Mouse (Mus musculus): Measurements from ENCODE around the gene Fam210b. TPM values are rescaled to one million over a fixed set of nuclear protein-coding genes. Genes with fewer than 3 reads are reported as not detected.
"Not testable (repeated sequence)": the region's sequence is repeated elsewhere in the genome, so short reads cannot be mapped to it uniquely, and the experiment has no call there.

The Fam210b gene
- total RNA-seq (2021), result 1 to 10 TPM; 7.2 to 9.1 TPM

DNA sequence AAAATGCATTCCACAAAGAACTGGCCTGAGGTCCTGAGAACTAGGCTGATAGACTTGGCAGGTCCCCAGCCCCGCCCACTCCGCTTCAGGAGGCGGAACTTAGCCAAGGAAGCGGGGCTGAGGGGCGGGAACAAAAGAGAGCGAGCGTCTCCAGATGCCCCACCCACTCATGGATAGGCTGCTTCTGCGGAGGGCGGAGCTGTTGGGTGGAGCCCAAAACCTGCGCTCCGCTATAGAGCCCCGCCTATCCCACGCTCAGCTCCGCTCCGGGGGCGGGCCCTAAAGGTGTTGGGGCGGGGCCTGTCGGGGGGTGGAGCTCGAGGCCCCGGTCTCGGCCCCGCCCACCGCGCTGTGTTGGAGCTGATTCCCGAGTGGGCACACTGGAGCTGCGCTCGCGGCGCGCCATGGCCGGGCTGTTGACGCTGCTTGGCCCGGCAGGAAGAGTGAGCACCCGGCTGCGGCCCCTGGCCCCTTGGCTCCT, at the start of gene Fam210b:
Fam210b (plus strand) TSS at position 308 of the 481 bp plus-strand sequence.
- DNase-seq, result peak; percentile 98
- intact Hi-C loops (cut with DNase I), result no loop called here

DNA sequence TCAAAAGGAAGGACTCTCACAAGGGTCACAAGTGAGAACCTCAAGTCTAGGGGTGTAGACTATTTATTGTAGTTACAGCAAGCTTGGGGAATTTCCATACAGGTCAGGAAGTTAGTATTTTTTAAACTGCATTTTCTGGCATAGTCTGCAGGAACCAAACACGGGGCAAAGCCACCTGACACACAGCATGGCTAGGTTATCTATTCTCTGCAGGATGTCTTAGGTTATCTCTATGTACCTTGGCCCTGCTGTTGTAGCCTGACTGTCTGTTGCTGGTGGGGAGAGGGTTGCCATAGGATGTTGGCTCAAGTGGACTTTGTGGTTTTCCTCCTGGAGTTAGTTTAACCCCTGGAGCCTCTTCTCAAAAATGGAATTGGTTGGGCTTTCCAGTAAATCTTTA, 47.3 kb upstream of the Fam210b start:
- intact Hi-C loops (cut with DNase I), result no loop called here
- no peak for DNase-seq

DNA sequence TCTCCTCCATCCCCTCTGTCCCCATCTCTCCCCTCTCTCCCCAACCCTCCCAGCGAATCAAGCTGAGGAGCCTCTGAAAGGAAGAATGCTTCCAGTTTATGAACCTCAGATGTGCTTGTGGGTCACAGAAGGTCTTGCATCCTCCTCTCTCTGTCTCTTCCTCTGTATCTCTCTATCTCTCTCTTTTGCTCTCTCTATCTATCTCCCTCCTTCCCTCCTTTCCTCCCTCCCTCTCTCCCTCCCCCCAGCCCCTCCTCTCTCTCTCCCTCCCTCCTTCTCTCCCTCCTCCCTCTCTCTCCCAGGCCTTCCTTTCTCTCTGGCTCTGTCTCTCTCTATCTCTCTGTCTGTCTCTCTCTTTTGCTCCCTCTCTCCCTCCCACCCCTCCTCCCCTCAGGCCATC, 46.8 kb upstream of the Fam210b start:
- no peak for DNase-seq
- intact Hi-C loops (cut with DNase I), result no loop called here

DNA sequence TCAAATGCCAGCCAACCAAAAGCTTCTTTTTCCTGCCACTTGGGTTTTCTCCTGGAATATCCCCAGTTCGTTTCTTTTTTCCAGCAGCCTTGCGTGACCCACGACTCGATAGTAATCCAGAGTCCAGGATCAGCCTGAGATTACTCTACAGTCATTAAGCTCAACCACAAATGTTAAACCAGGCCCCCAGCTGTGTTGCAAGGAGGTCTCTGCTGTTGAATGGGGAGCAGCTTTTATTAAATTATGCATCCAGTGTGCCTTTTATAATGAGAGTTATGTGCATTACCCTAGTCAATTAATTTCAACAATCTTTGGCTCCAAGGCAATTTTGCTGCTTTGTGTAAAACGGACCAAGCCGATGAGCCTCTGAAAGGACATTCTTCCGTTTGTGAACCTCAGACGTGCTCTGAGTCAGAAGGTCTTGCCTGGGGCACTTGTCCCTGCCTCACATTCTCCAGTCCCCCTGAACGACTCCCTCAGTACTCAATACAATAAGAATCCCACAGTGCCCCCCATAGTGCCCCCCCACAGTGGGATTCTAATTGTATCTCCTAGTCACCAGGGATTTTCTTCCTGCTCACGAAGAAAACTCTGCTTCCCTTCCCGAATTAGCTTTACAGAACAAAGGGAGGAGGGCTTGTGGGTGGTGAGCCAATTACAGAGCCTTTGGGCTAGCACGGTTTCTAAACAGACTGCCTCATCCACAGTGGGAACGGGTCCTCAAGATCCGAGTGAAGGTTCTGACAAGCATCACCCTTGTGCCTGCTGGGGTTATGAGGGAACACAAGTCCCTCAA, 46.0 kb upstream of the Fam210b start:
- DNase-seq, result no peak
- intact Hi-C loops (cut with DNase I), result no loop called here

DNA sequence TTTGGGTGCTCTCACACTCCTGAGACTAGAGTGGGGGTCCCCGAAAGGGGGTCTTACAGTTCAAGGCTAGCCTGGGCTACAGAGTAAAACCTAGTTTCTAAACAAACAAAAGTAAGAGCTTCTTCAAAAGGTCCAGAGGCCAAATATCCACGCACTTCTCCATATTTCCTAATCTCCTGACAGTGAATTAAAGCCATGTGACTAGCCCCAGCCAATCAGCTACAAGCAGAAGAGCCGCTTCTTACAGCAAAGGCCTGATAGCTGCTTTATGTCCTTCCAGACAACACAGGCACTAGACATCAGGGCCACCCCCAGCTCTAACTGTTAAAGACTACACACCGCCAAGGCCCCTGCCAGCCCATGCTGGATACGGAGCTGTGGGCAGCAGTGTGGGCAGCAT, 43.0 kb upstream of the Fam210b start:
- intact Hi-C loops (cut with DNase I), result no loop called here
- DNase-seq, result no peak

DNA sequence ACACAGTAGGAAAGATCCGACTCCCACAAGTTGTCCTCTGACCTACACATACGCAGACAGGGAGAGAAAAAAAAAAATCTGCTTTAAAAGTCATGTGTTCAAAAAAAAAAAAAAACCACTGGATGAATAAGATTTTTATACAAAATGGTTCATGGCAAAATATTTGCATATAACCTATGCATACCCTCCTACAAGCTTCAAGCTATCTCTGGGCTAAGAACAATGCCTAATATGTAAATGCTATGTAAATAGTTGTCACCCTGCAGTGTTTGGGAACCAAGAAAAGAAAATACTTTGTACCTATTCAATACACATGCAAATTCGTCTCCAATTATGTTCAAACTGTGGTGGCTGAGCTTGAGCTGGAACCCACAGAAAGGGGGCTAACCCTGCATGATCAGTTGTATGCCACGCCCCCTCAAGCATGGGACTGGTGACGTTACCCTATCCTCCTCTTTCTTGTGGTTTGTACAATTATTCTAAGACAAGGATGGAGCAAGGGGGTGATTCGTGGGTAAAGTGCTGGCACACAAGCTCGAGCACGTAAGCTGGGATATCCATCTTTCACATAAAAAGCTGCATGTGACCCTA, 41.2 kb upstream of the Fam210b start:
- intact Hi-C loops (cut with DNase I), result no loop called here

DNA sequence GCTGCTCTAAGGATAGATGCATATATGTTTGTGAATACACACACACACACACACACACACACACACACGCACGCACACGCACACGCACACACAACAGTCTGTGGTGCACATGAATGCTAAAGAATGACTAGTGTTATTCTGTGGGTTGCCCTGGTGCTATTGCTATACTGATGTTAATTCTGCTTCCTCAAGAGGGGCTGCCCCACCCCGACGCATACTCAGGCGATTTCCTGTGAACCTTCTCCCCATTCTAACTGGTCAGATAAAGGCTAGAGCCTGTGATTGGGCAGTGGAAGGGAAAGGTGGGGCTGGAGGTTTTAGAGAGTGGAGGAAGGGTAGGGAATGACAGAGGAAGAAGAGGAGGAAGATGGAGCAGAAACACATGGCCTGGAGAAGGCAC, 39.8 kb upstream of the Fam210b start:
- DNase-seq; intact Hi-C loops (cut with DNase I): not testable (repeated sequence)

More for the DNA sequence above, 41.2 kb upstream of the Fam210b start:
- no peak for DNase-seq

DNA sequence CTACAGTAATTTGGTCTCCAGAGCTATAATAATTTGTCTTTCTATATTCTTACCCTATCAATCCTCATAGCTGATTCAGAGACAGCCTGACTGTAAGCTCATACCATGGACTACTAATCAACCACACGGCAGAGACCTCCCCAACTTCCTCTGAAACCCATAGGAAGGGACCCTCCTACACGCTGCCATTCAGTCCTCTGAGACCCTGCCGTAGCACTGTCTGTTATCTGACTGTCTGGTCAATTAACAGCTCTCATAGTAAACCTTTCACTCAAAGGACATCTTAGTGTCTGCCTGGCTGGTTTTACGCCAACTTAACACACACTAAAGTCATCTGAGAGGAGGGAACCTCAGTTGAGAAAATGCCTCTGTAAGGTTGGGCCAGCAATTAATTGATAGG, 38.8 kb upstream of the Fam210b start:
- no peak for DNase-seq
- intact Hi-C loops (cut with DNase I), result no loop called here

DNA sequence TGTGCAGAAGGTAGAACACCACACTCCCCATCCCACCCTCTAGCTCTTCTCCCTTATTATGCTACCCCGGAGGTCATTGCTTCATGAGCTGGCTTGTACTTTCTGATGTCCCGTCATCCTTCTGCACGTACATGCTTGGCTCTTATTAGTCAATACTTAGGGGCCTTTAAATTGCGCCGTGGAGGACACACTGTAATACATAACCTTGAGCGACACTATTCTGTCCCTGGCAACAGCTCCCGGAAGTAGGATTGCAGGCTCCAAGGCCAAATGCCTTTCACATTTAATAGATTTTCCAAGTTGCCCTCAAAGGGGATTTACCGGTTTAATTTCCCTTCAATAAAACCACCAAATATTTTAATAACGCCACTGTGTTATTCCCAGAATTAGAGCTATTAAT, 33.6 kb upstream of the Fam210b start:
- DNase-seq, result no peak
- intact Hi-C loops (cut with DNase I), result no loop called here

DNA sequence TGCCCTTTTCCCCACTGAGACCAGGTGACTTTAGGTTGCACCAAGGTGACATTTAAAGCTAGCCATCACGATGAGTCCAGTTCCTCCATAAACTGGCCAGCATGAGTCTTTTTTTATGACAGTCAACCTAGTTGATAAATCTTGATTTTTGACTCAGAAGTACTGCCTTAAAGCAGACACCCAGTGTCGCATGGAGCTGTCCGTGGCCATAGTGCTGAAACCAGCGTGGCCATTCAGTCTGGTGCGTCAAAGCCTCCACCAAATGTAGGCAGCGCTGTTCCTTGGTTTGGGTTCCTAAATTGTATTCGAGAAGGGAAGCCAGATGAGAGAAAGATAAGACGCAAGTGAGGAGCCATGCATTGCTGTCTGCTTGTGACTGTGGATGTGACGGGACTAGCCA, 24.5 kb upstream of the Fam210b start:
- intact Hi-C loops (cut with DNase I), result no loop called here
- peak; percentile 70 to 84 for DNase-seq

DNA sequence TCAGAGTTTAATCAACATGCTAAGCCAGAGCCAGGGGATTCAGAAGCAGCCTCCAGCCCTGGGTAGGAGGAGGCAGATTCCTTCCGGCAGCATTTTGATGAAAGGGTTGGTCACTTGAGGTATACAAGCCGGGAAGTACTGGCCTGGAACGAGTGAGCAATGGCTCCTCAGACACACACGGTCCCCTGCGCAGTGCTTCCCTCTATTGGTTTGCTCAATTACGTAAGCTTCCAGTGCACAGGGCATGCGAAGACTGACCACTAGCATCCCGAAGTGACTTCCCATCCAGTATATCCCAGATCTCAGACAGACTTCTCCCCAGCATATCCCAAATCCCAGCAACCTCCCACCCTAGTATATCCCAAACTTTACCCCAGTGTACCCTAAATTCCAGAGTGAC, 17.1 kb upstream of the Fam210b start:
- DNase-seq, result no peak
- intact Hi-C loops (cut with DNase I), result loop anchor here (2.0 kb wide), 1 partner anchor 79 kb away; the partner anchor contains the start of gene Mc3r

DNA sequence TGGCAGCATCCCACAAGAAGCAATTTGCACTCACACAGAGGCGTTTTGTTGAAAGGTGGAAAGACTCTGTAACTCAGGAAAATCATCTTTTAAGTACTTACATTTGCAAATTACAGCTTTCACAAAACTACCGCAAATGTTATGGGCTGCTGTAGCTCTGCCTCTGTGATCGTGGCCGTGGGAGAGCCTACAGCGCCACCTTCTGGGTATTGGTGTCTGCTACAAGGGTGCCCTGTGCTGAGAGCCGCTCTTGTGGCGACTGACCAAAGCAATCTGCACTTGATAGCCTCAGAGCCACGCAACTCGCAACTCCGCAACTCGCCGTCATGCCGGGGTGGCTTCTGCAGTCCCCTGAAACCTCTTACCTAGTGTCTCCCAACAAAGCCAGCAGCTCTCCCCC, 16.2 kb upstream of the Fam210b start:
- intact Hi-C loops (cut with DNase I), result loop anchor here (1.0 to 2.0 kb wide), 2 partner anchors 80 to 102 kb away; partner anchors contain the start of gene Mc3r
- DNase-seq, result peak; percentile 39 to 60

DNA sequence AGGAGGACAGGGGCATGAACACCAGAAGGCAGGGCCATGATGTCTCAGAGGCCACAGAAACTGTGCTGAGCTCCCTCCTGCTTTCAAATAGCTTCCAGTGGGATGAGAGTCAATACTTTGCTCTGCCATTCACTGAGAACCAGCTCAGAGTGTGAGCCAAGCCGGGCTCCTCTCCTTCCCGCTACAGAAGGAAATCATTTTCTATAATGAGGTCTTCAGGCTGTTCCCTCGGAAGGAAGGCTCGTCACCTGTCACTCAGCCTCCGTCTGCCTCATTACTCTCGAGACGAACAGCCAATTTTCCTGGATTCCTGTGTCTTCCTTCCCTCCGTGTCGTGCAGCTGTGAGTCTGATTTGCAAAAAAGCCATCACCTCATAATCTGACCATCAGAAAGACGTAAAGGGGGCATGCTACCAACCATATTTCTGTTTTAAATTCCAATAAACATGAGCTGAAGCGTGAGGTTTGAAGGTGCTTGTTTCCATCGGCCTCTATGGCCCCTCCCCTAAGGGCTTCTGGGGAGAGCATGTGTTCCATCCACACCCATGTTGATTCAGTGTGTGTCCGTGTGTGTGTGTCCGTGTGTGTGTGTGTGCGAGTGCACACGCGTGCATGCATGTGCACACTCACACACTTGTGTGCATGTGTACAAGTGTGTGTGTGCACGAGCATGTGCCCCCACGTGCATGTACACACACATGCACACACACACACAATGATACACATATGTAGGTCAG, 7.0 kb upstream of the Fam210b start:
- intact Hi-C loops (cut with DNase I), result no loop called here
- DNase-seq, result no peak

DNA sequence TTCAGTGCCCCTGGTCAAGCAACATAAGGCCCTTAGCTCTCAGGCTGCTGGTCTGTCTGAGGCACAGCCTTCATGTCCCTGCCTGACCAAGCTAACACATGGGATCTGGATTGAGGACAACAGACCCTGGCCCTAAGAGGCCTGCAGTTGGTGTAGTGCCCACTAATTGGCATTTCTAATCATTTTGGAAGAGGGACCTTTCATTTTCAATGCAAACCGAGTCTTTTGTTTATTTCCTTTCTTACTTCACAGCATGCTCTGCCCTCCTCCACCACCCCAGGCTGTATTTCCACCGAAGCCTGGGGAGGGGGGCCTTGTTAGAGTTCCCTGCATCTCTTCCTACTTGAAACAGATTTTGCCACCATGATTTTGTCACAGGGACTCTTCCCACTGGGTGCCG, 4.4 kb upstream of the Fam210b start:
- intact Hi-C loops (cut with DNase I), result no loop called here
- no peak for DNase-seq

DNA sequence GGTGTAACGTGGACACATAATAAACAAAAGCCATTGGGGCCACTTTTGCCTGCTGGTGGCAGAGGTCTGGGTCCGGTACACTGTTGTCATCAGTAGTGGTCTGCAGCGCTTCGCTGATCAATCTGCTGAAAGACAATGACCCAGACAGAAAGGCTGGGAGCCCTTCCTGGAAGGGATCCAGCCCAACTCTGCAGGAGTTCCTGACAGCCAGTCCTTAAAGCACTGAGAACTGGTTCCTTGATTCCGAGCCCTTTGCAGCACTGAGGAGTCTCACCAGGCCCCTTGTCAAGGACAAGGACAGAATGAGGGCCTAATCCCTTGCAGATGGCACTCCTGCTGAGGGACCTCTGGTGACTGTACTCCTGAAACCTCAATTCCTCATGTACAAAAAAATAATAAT, 3.8 kb upstream of the Fam210b start:
- no peak for DNase-seq
- intact Hi-C loops (cut with DNase I), result no loop called here

DNA sequence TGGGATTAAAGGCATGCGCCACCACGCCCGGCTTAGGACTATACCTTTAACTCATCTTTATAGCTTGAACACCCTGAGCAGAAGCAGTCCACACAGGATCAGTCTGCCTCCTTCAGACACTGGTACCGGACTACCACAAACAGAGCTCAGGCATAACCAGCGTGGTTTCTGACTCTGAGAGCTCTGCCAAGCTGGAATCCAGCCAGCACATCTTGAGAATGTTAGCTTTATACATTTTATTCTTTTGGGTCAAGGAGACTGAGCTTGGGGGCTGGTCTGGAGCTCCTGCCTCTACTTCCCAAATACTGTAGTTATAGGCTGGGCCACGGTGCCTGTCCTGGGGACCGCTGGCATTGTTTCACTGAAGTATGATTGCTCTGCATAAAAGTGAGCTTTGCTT, 1.6 kb upstream of the Fam210b start:
- DNase-seq, result no peak
- intact Hi-C loops (cut with DNase I), result no loop called here

DNA sequence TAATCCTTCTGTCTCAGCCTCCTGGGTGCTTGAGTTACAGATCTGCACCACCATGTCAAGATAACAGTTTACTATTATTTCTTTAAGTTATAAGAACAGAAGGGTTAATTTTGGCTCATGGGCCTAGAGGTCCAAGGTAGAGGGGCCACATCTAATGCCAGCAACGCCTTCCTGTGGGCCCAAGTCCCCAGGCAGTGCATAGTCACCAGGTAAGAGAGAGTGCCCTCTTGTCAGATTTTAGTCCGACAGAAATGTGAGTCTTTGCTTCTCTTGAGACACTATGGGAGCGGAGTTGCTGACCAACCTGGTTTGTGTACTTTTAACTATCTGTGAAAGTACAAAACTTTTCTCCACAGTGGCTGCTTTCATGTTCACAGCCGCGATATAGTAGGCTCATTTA, 696 bp upstream of the Fam210b start:
- intact Hi-C loops (cut with DNase I), result no loop called here

DNA sequence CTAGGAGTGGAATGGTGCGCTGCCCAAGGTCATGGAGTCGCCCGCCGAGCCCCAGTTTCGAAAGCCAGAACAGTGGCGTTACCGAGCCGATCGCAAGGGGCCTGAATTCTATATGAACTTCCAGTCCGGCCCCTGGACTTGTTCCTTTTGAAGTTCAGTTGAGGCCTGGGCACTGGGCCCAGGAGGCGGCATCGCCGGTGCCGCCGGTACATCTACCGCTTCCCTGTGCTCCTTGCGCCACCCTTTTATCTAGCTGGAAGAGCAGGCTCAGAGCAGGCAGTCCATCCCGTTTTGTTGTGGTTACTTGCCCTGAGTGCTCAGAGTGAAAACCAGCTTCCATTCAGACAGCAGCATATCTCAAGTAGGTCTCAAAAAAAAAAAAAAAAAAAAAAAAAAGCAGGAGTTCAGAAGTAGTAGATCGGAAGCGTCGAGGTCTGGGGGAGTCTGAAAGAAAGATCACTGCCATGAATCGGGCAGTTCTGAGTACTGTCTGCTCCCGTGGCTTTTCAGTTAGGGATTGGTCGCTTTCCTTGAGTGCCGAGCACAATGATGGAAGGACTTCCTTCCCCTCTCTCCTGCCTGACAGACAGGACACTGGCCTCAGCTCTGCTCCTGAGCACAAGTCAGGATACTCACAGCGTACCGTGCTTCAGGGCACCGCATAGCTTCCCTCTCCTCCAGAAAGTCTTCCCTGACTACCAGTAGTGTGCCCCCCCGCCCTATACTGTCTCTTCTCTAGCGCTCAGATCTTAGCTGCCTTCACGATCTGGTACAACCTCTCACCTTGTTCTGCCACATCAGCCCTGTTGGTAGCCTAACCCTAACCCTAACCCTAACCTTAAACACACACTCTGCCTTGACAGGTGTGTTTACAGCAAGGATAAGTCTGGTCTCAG, 917 bp downstream of the Fam210b start:
- intact Hi-C loops (cut with DNase I), result no loop called here
- peak; percentile 50 to 54 for DNase-seq

More for the DNA sequence above, 696 bp upstream of the Fam210b start:
- no peak for DNase-seq

DNA sequence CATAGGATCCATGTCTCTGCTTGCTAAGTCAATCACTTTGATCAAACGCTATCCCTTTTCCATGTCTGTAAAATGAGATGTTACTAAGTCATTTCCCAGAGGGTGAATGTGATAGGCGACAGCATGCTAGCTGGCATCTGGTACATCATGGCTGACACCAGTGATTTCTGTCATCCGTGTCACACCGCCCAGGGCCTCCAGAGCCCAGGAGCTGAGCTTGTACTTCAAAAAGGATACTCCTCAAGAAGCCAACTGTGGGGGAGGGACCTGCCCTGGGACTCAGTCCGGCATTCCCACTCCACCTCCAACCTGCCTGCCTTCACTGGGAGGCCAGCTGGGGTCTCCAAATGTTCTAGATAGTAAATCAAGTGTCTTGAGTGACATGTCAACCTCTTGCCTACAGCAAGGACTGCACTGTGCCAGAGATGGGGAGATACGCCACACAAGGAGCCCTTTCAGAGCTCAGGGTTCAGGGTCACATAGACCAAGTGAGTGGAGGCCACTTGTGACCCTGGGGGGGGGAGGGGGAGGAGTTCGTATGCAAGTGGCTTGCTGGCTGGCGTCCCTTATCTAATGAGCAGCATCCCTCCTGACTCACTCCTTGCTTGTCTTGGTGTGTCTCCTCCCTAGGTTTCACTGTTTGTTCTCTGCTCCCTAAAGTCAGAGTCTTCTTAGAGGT, 1.7 kb downstream of the Fam210b start:
- intact Hi-C loops (cut with DNase I), result no loop called here
- DNase-seq, result no peak
